Mouse (Mus musculus): Measurements from ENCODE around the gene Dlg2.

Gene Dlg2

DNA sequence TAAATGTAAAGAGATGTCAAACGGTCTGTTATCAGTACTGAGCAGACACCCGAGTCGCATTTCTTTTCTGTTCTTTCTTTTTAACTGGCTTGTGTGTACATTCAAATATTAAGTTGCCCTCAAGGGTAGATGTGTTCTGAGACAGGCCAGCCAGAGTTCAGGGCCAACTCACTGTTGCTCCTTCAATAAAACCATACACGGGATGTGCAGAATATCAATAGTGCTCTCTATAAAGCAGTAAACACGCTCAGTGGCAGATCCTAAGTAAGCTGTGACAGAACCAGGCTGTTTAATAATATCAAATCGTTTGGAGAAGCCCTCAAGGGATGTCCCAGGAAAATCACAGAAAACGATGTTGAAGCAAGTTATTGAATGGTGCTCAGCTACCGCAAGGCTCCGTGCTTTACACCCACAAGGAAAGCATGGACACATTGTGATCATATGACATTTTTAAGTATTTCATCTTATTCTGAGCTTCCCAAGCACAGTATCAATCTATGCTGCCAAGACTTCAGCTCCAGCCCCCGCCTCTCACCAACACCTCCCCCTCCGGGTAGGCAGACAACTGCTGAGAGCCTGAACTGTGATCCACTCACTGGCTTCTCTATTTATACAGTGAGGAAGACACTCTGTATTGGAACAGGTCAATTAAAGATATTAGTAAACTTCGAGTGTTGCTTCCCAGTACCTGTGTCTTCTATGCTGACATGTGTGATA lies 1458.6 kb downstream of the Dlg2 start:
- no peak for DNase-seq (ENCODE audit: low spot score)

DNA sequence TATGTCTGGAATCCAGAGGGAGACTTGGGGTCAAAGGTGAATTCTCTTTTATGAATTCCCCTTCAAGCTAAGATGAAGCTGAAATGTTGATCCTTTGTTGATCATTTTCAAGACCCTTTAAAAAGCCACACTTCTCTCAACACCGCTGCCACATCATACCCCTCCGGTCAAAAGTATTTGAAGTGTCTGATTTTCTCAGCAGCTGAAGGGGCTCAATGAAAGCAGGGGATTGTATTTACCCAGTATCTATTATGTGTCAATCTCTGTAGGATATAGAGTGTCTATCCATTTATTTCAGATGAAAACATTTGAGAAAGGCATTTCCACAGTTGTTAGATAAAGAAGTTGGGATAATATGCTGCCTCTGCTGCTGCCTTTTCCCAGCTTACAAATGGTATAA lies 1459.7 kb downstream of the Dlg2 start:
- DNase-seq (ENCODE audit: low spot score) = no peak

DNA sequence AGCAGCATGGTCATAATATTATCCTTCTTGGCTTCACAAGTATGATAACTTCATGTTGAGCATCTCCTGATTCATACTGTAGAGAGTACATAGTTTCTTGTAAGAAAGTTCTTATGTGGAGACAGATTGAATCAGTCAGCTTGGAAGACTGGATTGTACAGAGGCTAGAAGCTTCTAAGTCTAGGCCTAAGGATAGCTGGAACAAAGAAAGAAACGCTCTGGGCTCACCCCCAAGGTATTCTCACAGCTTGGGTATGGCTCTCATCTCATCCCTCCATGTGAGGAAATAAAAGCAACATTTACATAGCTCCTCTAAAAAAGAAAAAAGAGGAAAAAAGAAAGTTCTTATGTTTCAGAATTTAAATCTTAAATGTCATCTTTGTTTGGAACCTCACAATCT lies 1466.8 kb downstream of the Dlg2 start:
- DNase-seq (ENCODE audit: low spot score) = no peak

DNA sequence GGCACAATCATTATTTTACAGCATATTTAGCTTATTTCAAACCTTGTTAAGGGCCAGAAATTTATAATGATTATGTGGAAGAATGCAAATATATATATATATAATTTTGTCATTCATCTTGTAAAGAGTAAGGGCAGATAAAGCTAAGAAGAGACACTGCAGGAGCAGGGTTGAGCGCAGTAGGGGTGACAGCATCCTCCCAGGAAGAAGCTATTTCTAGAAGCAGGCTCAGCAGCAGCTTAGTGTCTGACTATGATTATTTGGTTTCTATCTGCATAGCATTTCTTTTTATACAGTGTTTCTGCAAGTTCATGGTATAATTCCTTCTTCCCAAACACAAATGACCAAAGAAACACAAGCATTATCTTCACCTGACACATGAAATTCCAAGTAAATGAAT lies 1479.1 kb downstream of the Dlg2 start:
- DNase-seq (ENCODE audit: low spot score) = no peak

DNA sequence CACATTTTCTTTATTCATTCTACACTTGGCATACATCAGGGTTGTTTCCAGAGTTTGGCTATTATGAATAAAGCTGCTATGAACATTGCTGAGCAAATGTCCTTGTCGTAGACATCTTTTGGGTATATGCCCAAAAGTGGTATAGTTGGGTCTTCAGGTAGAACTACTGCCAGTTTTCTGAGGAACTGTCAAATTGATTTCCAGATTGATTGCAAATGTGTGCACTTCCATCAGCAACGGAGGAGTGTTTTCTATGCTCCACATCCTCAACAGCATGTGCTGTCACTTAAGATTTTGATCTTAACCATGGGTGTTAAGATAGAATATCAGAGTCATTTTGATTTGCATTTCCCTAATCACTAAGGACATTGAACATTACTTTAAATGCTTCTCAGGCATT lies 1486.5 kb downstream of the Dlg2 start:
- DNase-seq (ENCODE audit: low spot score) = no peak

DNA sequence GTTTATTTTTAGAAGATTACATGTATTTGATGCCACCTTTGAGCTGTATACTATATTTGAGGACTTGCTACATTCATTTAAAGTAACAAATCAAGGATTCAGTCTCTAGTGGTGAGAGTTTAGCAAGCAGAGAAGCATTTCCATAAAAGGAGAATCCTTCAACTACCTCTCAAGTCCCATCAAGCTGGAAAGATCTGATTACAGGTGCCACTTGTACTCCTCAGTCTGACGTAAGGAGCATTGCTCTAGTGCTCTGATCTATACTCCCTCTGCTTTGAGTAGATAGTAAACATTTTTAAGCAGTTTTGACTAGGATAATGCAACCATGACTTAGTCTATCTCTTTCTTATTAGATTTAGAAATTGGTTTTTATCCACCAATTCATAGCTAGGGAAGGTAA lies 1496.5 kb downstream of the Dlg2 start:
- no peak for DNase-seq (ENCODE audit: low spot score)

DNA sequence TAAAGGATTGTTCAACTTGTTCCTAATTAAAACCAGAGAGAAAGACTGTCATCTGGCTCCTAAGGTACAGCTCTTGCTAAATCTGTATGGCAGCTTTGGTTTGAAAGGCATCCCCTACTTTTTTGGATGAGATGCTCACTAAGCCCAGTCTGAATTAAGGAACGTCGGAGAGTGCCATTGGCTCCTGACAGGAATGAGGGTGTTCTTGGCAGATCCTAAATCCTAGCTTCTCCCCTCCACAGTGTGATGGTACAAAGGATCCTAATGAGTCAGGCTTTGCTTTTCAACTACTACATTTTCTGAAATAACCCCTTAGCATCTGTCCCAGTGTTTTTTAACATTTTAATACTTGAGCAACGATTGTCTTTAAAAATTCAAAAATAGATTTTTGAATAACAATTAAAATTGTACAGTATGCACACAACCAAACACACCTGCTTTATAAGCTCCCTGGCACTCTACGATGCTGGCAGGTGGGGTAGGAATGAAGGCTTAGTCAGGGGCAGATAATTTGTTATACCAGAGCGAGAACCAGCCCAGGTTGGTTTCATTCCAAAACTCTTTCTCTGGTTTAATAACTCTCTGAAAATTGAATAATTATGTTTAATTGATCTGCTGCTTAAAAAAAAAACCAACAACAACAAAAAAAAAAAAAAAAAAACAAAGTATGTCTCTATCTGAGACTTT lies 1527.4 kb downstream of the Dlg2 start:
- DNase-seq (ENCODE audit: low spot score) = no peak

DNA sequence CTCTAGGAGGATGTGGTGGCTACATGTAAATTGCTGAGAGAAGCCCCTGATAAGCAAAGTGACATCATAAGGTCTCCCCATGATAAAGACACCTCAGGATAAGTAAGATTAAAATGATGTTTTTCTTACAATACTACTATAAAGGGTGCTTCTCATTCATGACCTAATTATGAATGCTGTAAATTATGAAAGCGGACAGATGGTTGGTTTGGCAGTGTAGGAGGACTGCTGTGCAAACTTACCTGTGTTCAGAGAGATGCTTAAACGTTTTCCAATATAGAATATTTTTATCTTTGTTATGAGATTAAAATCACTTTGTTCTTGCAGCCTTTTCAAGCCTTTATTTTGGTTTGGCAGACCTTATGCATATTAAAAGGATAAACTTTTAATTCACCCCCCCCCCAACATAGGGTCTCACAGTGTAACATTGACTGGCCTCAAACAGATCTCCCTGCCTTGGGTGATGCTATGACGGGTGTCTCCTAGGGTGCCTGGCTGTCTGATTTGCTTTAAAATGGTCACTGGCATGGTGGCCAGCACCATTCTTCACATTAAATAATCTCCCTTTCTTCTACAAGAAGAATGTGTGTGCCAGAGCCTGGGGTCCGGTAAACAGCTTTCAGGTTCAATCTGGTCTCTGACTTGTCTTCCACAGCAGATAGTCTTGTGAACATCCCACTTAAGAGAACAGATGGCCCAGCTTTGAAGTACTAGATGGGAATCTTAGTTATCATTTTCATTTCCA lies 1529.4 kb downstream of the Dlg2 start:
- DNase-seq (ENCODE audit: low spot score) = no peak

DNA sequence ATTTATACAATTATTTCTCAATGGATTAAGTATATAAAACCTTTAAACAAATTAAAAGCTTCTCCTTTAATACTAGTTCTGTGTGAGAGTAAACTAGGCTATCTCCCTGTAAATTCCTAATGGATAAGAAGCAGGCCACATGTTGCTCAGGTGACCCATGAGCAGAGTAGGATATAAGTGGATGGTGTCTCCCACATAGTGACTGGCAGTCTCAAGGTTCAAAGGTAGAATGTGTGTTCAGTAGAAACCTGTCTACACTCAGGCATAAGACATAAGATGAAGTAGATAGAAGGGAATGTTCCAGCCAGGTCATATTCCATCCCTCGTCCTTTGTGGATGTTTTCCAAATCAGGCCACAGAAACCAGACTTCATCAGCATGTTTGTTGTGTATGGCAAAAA lies 1532.2 kb downstream of the Dlg2 start:
- DNase-seq (ENCODE audit: low spot score) = no peak

DNA sequence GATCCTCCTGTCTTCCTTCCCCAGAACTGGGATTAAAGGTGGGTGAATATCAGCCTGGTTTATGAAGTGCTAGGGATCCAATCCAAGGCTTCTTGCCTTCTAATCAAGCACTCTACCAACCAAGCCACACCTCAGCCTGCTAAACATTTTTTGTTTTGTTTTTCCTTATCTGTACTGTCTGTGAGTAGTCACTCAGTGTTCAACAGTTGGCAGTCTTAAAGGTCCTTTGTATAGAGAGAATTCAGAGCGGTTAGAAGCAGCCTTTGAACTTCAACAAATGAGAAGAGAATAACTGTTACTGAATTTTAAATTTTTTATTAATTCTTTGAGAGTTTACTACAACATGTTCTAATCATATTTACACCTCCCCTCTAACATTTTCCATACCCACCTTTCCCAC lies 1548.5 kb downstream of the Dlg2 start:
- no peak for DNase-seq (ENCODE audit: low spot score)

DNA sequence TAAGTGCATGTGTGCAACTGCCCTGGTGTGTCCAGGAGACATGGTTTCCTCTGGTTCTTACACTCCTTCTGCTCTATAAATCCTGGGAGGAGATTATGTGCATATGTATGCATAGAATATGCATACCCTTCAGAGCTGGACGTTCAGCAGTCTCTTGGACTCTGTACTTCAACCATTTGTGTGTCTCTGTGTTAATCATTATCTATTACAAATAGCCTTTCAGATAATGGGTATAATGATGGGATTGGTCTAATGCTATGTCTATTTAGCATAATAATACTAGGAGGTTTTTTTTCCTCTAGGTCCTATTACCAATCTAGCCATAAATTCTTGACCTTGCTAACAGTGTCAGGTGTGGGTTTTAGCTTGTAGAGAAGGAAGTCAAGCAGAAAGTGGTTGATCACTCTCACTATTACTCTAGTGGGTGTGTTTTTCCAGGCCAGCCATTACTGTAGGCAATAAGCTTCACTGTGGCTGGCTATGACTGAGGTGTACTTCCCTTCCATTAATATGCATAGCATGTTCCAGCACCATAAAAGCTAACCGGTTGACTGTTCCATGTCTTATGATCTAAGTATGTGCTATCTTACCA lies 1549.1 kb downstream of the Dlg2 start:
- DNase-seq (ENCODE audit: low spot score) = no peak

DNA sequence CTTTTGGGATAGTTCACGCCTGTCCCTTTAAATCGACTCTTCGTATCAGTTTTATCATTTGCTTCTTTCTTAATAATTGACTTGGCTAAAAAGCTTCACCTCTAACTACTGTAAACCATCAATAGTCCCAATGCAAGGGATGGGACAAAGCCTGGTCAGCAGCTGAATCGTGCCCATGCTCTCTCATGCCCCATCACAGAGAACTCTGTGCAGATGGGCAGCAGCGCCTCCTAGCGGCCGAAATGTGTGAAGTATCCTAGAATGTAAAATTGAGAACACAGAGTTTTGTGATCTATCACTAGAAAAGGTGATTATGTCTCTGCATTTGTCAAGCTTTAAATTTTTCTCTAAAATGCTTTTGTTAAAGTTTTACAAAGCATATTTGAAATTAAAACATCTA lies 1550.6 kb downstream of the Dlg2 start:
- peak; percentile 39 for DNase-seq (ENCODE audit: low spot score)

DNA sequence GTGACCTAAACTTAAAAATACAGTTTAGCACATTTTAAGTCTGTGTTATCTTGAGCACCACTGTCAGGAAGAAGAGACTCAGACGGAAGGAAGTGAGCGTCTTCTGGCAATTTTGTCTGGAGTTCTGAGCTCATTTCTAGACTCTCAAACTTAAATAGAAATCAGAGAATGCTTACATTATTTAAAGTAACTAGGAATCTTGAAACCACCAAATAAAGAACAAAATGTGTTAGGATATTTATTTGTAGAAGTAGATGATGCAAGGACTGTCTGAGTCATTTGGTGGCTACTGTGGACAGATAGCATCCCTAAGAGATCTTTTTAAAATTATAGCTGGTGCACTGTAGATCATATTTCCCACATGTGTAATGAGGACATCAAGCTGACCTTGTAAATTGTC lies 1557.8 kb downstream of the Dlg2 start:
- DNase-seq (ENCODE audit: low spot score) = no peak

DNA sequence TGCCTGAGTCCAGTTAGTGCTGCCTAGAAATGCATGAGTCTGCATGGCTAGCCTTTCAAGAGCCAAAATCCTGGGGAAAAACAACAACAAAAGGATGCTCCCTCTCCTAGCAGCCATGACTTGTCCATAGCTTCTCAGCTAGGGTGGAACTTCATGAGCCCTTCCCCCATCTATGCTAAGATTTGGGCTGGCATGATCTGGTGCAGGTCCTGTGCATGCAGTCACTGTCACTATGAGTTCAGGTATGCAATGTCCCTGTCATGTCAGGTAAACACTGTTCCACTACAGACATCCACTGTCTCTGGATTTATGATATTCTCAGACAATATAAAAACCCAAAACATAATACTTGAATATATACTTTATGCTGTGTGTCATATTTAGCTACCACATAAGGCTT lies 1563.7 kb downstream of the Dlg2 start:
- DNase-seq (ENCODE audit: low spot score) = no peak

DNA sequence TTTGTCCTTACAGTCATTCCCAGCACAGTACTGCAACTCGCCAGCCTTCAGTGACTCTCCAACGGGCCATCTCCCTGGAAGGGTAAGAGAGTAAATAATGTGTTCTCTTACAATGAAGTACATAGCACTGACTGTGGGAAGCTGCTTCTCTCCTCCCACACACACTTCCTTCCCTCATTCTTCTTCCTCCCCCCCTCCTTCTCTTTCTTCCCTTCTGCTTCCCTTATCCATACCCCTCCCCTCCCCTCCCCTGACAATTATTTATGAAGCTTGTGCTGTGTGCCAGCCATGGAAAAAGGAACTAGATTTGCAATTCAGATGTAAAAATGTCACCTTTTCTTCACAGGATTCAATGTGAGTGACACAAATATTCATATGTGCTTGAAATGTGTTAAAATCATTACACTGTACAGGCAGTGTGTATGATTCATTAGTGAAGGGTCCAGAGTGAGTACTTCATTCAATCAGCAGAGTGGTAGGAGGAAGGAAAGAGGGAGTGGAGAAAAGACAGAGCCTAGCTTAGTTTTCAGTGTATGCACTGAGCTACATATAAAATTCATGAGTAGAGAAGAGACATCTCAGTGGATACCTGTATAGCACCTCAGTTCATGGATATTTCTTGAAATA lies 1564.4 kb downstream of the Dlg2 start:
- no peak for DNase-seq (ENCODE audit: low spot score)

DNA sequence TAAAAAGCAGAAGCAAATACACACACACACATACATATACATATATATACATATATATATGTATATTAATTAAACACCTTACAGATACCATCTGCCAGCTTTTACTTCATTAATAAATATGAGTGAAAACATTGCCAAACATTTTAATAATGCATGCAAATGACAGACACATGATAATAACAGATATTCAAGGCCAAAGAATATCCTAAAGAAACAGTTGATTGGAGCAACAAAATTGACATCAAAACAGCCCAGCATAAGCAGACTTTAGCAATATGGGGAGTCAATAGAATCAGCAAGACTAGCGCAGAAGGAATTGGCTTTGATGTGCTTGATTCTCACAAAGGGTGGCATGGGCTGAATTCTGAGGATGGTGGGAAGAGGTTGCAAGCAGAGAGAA lies 1568.5 kb downstream of the Dlg2 start:
- no peak for DNase-seq (ENCODE audit: low spot score)

DNA sequence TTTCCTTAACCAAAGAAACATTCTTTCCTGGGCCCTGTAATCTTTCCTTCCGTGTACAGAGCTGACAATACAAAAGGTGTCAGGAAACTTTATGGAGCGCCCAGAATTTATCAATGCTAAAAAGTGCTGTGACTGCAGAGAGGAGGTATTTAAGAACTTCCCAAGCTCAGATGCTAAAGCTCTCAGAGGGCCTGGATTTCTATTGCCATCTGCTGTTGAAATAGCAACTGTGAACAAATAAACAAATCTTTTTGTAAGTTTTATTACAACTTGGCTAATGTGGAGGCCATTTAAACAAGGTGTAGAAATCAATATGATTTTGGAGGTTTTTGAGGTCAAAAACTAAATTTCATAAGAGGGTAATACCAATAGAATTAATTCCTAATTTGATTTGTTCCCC lies 1570.8 kb downstream of the Dlg2 start:
- DNase-seq (ENCODE audit: low spot score) = no peak

DNA sequence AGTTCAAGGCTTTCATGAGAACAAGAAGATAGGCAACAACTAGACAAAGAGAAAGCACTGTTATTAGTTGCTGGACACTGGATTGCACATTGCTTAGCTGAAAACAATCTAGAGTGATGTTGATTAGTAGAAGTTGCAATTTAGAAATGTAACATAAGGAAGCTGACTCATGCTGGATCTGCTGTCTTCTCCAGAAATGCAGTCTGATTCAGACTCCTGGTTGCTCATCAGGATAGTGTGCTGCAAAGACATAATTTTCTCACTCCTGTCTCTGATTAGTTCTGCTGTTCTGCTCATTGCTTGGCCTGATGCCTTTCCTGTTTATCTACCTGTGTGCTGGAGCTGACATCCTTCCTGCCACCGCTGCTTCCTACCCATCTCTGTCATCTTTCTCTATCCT lies 1572.4 kb downstream of the Dlg2 start:
- no peak for DNase-seq (ENCODE audit: low spot score)

DNA sequence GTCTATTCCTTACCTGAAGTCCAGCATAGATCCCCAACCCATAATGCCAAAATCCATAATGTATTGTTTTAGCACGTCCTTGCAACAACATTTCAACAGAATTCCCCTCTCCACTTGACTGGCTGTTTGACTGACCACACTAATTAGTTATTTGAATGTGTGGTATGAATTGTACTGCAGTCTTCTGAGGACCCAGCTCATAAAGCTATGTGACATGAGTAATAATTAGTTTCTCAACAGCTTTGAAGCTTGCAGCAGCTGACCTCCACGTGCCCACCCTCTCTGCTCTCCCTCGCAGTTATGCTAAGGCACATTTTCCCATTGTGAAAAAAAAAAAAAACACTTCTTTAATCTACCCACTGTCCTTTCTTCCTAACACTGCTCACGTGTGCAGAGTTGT lies 1590.4 kb downstream of the Dlg2 start:
- DNase-seq (ENCODE audit: low spot score) = no peak

DNA sequence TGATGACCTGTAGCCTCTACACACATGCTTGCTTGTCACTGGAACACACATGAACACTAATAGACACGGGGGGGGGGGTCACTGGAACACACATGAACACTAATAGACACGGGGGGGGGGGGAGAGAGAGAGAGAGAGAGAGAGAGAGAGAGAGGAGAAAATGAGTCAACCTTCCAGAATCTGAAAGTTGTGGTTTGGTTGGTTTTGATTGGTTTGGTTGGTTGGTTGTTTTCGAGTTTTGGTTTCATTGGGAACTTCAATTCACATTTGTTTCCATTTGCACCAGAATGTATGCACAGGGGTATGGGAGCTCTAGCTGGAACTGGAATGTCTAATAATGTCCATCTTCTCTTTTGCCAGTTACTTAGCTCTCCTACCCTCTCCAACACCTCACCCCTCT lies 1611.0 kb downstream of the Dlg2 start:
- no peak for DNase-seq (ENCODE audit: low spot score)

DNA sequence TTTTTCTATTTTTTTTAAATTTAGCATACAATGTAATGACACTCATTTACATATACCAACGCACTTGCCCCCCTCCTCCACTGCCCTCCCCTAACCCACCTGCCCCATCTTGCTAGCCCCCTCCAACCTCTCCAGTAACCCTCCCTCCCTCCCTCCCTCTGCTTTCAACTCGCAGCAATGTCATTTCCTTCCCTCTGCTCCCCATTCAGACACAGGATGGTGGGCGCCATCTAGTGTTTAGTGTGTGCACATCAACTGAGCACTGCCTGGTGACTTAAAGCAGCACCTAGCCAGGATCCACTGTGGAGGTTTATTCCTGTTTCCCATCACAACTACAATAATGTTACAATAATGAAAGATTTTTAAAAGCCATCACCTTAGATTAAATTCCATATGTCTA lies 1617.4 kb downstream of the Dlg2 start:
- DNase-seq (ENCODE audit: low spot score) = peak; percentile 39

DNA sequence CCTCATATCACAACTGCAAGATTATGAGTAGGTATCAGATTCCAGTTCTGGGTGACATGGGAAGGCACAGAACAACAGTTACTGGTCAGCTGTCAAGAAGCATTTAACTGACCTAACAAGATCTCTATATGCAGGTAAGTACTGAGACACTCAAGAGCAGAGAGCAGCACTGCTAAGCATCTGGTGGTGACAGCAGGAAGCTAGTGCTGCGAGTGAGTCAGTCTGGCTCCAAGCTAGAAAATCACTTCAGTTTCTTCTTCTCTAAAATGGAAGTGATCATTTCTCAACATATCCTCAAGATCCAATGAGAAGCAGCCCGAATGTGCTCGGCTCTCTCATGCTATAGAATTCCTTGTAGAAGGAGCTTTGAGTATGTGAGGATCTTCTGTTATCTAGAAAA lies 1618.7 kb downstream of the Dlg2 start:
- no peak for DNase-seq (ENCODE audit: low spot score)

DNA sequence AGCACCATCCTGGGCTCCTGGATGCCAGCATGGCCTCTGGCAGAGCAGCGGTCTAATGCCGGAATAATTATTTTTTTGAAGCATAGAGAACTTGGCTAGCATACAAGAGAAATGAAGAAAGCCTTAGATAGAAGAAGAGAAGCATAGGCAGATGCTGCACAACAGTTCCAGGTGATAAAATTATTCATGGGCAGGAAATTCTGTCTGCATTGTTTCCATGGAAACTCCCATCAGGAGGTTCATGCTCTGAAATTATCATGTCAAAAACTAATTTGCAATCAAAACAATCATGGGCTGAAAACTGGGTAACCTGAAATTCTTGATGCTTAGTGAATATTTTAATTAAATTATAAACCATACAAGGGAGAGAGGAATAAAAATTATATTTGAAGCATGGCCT lies 1624.4 kb downstream of the Dlg2 start:
- DNase-seq (ENCODE audit: low spot score) = no peak

Data from ovary, postnatal 14 days (tissue).